Mouse (Mus musculus): Measurements from ENCODE around the gene Ywhag. TPM values are rescaled to one million over a fixed set of nuclear protein-coding genes. Genes with fewer than 3 reads are reported as not detected.

The Ywhag gene
- total RNA-seq, 2 experiments from 2014 or later = 72.4 to 141 TPM

GRCm38 (mm10) chr5:135892589-135893351 lies 41.6 kb downstream of the Ywhag start:
- ATAC-seq (ENCODE audit: poor library complexity, severe bottlenecking) = no peak

GRCm38 (mm10) chr5:135890920-135891319 lies 43.5 kb downstream of the Ywhag start:
- ATAC-seq (ENCODE audit: poor library complexity, severe bottlenecking) = no peak

GRCm38 (mm10) chr5:135890323-135890722 lies 44.1 kb downstream of the Ywhag start:
- no peak for ATAC-seq (ENCODE audit: poor library complexity, severe bottlenecking)

- no peak for ATAC-seq (ENCODE audit: poor library complexity, severe bottlenecking)
Observed at GRCm38 (mm10) chr5:135888405-135889215, 45.8 kb downstream of the Ywhag start.

GRCm38 (mm10) chr5:135887675-135888102 lies 46.7 kb downstream of the Ywhag start, which contains the start of gene Hspb1:
TSS of gene Hspb1 (plus strand) at chr5:135887919.
- no peak for ATAC-seq (ENCODE audit: poor library complexity, severe bottlenecking)

- no peak for ATAC-seq (ENCODE audit: poor library complexity, severe bottlenecking)
Observed at GRCm38 (mm10) chr5:135884641-135885040, 49.8 kb downstream of the Ywhag start.

- ATAC-seq (ENCODE audit: poor library complexity, severe bottlenecking) = peak; percentile 69
Observed at GRCm38 (mm10) chr5:135879449-135880158, 54.8 kb downstream of the Ywhag start.

GRCm38 (mm10) chr5:135877831-135878231 lies 56.6 kb downstream of the Ywhag start:
- ATAC-seq (ENCODE audit: poor library complexity, severe bottlenecking) = peak; percentile 71

- ATAC-seq (ENCODE audit: poor library complexity, severe bottlenecking) = peak; percentile 58
Observed at GRCm38 (mm10) chr5:135877180-135877579, 57.2 kb downstream of the Ywhag start.

GRCm38 (mm10) chr5:135873753-135874152 lies 60.7 kb downstream of the Ywhag start:
- ATAC-seq (ENCODE audit: poor library complexity, severe bottlenecking) = no peak

- ATAC-seq (ENCODE audit: poor library complexity, severe bottlenecking) = no peak
Observed at GRCm38 (mm10) chr5:135872996-135873395, 61.4 kb downstream of the Ywhag start.

- ATAC-seq (ENCODE audit: poor library complexity, severe bottlenecking) = peak; percentile 30; the same call in 1 of the 2 replicates
Observed at GRCm38 (mm10) chr5:135870505-135870904, 63.9 kb downstream of the Ywhag start.

- ATAC-seq (ENCODE audit: poor library complexity, severe bottlenecking) = no peak
Observed at GRCm38 (mm10) chr5:135869661-135870423, 64.6 kb downstream of the Ywhag start.

GRCm38 (mm10) chr5:135868653-135869052 lies 65.8 kb downstream of the Ywhag start:
- ATAC-seq (ENCODE audit: poor library complexity, severe bottlenecking) = no peak

GRCm38 (mm10) chr5:135867637-135868593 lies 66.5 kb downstream of the Ywhag start:
- no peak for ATAC-seq (ENCODE audit: poor library complexity, severe bottlenecking)

- no peak for ATAC-seq (ENCODE audit: poor library complexity, severe bottlenecking)
Observed at GRCm38 (mm10) chr5:135866662-135867061, 67.8 kb downstream of the Ywhag start.
